Mouse (Mus musculus) right cerebral cortex, adult 2 months (tissue): Measurements from ENCODE around the gene Elmsan1.
A peak's percentile ranks its signal among the peaks of the same experiment; 100 is the strongest.

ENCODE experiments used
- DNase-seq, 2 experiments: peaks; one replicate each; pipeline ENCODE4 v3.0.0; 2021 to 2022; ENCODE audit warnings: low spot score in 2 of 2

Gene Elmsan1

DNA sequence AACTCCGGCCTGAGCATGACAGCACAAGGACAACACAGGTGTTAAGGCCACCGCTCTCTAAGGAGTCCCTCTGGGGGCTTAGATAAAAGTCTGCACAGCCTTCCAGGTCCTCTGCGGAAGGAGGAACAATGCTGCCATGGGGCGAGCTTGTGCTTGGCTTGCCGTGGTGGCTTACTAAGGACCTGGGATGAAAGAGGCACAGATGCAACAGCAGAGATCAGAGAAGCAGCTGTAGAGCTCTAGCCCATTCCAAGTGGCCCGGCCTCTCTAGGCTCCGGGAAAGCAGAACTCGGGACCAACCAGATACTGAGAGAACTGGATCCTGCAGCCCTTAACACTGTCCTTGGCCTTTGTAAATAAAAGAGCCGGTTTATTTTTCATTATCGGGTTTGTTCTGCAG is 66.8 kb downstream of the Elmsan1 start:
- no peak for DNase-seq

DNA sequence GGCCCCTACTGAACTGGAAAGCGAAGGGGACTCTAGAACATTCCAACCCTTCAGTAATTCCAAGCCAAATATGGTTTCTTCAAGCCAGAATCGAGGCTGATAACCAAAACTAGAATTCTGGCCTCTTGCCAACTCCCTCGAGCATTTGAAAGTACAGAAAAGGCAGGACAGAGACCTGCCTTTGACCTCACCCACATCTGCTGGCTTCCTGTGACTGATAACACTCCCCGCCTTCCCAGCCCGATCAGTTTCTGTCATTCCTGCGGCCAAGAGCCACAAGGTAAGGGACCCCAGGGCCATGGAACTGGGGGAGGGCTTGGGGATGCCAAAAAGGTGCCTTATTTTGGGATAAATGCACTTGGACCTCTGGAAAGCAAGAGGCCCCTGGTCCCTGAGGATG is 67.7 kb downstream of the Elmsan1 start:
- no peak for DNase-seq

DNA sequence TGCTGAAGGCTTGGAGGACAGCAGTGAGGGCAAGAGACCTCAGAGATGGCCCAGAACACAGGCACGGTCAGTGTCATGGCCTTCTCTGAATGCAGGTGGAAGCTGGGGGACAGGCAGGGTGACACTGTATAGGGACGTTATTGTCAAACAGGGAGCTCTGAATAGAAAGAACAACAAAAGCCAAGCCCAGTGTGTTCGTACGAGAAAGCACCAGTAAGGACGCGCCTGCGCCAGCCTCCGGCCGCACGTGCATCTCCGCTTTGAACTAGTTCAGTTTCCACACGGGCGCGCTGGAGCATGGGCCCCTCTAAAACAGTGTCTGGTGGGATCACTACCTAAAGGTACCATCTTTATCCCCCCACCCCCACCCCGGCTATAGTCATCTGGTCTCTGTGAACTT is 68.7 kb downstream of the Elmsan1 start:
- DNase-seq: no peak

DNA sequence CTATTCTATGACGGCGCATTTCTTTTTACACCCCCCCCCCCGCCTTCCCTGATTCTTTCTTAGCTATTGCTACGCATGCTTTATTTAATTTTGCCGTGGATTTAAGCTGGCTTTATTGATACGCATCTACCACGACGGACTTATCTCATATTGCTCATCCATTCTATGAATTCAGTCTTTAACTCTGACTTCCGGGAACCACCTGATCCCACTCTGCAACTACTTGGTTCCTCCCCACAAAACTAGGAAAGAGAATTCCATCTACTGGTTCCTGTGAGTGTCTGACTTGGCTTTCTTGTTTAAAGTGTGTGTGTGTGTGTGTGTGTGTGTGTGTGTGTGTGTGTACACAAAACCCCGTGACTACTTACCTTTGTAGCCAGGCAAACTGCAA is 70.1 kb downstream of the Elmsan1 start:
- DNase-seq: no peak

DNA sequence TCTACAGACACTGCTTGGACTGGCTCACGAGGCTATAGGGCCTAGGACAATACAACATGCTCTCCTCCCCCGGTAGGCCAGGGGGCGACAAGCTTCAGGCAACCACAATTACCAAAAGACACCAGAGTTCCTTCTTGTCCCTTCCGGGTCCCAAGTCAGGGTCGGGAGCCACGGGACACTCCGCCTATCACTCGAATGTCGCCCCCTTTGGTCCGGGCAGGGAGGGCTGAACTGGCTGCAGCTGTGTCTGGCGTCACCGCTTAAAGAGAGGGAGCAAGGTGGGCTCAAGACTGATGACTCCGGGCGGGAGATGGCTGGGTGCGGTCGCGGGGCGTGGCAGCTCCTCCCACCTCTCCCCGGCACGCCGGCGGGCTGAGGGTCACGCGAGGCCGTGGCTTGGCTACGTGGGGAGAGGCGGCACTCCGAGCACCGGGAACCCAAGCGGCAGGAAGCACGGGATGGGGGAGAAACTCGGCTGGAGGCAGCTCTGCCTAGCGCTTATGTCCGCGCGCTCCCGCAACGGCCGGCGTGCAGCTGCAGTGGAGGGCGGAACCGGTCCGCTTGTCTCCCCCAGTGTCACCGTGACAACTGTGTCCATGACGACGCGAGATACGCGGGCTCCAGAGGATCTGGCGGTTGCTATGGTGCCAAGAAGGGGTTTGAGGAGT is 70.6 kb downstream of the Elmsan1 start, which contains the start of gene Pnma1:
Gene Pnma1, minus strand, starts transcription at position 536 of the 668 bp plus-strand sequence.
- DNase-seq: peak; percentile 85 to 87

DNA sequence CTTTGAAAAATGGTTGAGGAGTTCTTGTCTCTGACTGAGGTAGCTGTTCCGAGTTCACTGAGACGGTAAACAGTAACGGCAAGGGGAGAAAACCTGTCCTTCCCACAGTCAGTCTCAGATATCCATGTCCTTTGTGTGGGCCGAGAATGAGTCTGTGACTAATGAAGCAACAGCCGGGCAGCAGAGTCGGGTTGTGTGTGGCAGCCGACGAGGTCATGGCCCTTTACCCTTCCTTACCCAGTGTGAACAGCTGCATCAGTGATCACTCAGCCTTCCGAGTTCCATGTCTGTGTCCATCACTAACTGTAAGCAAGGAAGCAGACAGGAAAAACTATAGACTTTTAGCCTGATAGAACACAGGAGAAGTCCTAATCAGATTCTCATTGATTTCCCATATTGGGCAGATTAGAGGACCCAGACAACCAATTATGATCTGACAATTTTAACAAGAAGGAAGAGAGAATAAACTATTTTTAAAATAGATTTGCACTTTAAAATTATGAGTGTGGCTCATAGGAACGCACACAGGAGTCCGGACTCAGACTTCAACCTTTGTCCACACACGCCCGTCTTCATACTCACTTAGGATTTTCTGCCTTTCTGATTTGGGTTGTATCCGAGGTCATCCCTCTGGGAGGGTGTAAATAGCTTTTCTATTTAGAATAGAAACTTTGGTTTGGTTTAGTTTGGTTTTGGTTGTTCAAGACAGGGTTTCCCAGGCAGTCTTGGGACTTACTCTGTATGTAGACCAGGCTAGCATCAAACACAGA is 76.2 kb downstream of the Elmsan1 start:
- no peak for DNase-seq

DNA sequence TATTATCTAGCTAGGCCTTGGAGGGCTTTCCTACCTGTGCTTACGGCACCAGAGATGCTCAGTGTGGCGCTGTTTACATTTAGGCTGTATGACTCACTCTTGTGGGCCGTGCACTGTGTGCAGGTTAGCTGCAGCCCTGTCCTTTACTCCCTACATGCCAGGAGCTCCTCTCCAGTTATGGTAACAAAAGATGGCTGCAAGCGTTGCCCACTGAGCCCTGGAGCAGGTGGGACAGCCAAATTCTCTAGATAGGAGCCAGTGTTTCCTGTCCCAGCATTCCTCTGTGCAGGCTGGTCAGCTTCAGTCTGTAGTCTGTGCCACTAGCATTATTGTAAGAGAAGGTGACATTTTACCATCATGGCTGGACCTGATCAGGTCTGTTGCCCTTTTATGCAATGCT is 77.4 kb downstream of the Elmsan1 start:
- no peak for DNase-seq

DNA sequence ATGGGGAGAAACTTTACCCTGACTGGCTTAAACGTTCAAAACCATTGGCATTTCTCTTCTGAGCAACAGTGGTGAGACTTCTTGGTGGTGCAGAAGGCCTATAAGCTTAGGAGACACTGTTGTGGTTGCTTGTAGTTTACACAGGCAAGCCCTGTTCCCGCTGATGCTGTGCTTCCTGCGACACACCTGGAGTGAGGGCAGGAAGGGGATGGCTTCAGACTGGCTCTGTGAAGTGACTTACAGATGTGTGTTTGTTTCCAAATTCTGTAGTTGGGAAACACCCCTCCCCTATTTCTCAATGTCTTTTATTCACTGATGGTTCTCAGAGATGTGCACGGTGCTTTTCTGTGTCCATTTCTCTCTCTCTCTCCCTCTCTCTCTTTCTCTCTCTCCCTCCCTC is 78.5 kb downstream of the Elmsan1 start:
- DNase-seq: no peak

DNA sequence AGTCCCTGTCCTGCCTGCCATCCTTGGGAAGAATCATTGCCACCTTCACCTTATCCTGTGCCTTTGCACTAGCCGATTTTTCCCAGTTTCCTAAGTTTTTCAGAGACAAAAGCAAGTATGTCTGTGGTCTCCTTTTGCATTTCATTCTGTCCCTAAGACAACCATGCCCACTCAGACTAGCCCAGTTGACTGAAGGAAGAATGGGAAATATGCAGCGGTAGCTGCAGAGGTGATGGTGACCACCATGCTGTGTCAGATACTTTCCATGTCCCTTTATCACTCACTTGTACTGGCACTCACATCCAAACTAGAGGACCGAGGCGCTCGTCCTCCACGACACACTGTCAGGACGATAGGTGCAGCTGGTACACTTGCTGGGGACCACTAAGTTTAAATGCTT is 81.5 kb downstream of the Elmsan1 start:
- DNase-seq: no peak

DNA sequence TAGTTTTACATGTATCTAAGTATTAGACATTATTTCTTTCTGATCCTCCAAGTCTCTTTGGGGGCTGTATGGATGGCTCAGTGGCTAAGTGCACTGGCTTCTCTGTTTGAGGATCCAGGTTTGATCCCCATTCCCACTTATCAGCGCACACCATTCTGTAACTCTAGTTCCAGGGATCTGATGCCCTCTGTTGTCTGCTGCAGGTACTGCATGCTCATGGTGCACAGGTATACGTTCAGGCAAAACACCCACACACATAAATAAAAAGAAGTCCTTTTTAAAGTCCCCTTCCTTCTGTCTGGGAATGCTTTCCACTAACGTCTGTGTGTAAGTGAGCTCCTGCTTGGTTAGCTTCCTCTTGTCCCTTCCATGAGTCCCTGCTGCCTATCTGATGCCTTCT is 86.4 kb downstream of the Elmsan1 start:
- peak in 1 of 2 experiments; percentile 36 for DNase-seq

DNA sequence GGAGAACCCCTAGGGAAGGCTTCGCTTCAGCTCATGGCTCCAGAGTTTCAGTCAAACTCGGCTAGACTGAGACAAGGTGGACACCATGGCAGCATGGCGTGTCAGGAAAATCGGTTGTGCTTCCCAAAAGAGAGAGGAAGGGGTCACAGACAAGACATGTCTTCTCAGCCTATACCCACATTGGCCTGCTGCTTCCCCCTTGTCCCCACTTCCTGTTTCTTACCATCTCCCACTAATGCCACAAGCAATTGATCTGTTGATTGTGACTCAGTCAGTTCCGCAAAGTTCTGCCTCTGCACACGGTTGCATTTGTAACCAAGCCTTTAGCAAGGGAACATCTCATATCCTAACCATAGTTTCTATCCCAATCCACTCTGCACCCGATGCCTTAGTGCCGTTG is 88.8 kb downstream of the Elmsan1 start:
- no peak for DNase-seq

DNA sequence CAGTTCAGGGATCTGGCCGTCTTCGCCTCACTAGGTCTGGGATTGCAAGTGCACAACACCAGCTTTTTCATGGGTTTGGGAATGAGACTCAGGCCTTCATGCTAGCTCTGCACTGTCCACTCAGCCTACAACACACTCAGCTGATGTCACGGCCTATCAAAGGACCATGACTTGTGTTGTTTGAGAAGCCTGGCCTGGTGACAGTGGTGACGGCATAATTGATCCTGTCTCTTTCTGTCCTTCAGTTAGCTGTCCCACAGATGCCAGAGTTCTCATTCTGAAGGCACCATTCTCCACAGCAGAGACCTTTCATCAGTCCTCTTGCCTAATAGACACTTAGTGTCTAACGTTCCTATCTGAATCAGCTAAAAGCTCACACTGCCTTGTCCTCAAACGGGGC is 90.1 kb downstream of the Elmsan1 start:
- no peak for DNase-seq

DNA sequence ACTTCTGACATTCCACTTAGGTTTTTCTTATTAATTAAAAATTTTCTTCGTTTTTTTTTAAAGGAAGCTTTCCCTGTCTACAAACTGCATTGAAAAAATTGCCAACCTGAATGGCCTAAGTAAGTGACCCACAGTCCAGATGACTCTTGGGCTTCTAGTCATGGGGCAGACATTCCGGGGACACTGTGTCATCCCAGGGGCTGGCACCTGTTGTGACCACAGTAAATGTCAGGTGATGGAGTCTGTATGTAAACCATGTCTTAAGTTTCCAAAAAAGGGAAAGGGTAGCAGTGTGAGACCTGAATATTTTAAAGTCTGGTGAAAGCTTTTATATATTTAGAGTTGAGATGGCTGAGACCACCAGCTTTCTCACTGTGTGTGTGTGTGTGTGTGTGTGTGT is 91.8 kb downstream of the Elmsan1 start:
- DNase-seq: no peak

DNA sequence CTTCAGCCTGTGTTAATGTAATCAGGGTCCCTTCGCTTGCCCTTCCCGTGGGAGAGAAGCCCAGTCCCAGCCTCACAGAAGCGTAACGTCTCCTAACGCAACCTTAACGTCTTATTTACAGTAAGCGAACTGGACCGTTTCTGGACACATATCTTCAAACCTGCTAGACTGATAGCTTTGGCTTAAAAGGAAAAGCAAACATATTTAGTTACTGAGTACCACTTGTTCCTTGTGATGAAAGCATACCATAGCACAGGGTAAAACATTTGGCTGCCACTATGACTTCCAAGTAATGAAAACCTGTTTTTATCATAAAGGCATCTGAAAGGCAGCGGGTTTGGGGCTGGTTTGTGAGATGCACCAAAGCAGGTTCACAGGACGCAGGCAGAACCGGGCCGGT is 92.8 kb downstream of the Elmsan1 start:
- DNase-seq: no peak

DNA sequence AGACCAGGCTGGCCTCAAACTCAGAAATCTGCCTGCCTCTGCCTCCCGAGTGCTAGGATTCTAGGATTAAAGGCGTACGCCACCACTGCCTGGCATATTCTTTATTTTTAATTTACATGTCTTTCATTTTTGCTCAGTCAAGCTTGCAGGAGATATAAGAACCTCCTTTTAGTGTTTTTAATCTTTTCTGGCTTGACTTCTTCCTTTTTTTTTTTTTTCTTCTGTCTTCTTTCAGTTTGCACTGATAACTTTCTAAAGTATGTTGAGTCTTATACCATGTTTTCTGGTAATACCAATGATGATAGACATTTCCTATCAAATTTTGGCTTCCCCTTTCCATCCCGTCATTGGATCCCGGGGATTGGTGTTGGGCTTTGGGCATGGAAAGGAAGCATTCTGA is 99.1 kb downstream of the Elmsan1 start:
- DNase-seq: no peak

DNA sequence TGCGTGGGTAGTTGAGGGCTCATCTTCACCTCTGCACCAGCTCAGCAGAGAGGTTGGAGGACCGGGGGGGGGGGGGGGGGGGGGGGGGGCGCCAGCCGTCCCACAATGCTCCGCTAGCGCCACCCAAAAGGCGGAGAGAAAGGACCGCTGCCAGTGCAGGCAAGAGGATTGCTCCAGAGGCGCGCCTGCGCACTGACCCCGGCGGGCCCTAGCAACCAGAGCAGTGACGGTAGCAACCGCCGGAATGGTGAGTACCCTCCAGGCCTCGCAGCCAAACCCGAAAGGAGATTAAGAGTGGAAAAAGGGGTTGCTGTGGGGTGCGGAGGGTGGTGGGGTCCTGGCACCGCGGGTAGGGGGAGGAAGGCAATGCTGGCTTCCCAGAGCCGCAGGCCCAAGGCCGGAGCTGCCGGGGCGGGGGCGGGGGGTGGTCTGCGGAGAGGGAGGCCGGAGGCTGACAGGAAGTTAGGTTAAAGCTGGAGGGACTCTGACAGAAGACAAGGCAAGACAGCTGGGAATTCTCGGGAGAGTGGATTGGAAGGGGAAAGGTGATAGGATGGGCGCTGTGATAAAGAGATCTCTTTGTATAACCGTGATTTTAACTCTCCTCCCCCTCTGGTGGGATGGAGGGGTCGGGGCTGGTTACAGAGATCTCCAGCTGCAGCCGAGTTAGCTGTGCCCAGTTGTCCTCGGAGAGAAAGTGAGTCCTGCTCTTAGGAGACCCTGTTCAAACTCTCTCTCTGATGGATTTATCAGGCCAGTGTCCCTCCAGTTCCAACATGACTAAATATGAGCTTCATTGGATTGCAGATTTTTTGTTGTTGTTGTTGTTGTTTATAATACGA is 104.3 kb downstream of the Elmsan1 start, which contains the start of gene Dnal1:
Gene Dnal1, plus strand, starts transcription at position 214 of the 842 bp plus-strand sequence.
- peak; percentile 84 to 88 for DNase-seq

DNA sequence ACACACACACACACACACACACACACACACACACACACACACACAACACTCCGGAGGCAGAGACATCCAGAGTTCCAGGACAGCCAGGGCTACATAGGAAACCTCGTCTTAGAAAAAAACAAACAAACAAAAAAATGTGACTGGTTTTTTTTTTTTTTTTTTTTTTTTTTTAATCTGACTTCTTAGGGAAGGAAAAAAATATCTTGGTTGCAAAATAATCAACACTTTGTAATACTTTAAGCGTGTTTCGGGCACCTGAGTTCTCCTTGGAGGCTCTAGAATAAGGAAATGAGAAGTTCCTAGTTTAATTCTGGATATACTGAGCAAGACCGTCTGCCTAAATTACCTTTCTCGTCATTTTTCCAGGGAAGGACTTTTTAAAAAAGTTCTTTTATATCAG is 105.0 kb downstream of the Elmsan1 start:
- no peak for DNase-seq

DNA sequence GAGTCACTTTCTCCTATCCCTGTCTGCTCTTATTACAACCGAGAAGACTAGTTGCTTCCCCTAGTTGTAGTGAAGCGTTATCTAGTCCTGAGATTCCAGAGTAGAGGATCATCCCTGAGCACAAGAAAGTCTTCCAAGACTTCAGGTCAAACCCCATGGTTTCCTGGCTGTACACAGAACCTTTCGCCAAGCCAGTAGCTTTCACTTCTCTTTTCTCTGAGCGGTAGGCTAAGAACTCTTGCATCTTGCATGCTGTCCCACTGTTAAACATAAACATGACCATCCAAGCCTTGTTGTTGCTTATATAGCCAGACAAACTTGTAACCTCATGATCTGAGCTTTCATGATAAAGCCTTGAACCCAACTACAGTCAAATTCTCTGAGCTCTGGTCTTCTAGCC is 107.9 kb downstream of the Elmsan1 start:
- DNase-seq: no peak

DNA sequence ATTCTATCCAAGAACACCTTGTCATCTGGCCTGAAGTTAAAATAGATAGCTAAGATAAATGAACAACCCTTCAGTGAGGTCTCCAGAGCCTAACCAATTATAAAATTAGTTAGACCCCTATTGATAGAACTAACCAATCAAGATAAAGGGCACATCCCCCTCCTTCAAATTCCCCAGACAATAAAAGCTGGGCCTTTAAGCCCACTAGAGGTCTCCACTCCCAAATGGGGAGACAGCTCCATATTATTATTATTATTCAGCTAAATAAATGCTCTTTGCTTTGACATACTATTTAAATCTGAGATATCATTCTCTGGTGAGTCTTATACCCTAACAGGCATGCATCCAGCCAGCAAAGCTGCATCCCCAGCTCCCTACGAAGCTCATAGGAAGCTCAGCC is 108.8 kb downstream of the Elmsan1 start:
- no peak for DNase-seq

DNA sequence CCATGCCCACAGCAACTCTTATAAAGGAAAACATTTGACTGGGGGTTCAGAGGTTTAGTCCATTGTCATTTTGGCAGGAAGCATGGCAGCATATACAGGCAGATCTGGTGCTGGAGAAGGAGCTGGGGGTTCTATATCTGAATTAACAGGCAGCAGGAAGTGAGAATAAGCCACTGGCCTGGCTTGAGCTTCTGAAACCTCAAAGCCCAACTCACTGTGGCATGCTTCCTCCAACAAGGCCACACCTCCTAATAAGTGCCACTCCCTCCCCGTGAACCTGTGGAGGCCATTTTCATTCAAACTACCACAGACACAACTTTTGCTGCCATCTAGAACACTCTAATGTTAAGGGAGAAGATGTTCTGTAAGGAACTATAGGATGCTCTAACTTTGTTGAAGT is 111.0 kb downstream of the Elmsan1 start:
- DNase-seq: no peak

DNA sequence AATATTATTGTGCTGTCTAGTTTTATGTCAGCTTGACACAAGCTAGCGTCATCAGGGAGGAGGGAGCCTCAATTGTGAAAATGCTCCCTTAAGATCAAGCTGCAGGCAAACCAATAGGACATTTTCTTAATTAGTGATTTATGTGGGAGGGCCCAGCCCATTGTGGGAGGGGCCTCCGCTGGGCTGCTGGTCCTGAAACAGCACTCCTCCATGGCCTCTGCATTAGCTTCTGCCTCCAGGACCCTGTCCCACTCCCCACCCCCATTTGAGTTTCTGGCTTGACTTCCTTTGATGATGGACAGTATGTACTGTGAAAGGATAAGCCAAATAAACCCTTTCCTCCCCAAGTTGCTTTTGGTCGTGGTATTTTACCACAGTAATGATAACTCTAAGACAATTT is 111.7 kb downstream of the Elmsan1 start:
- no peak for DNase-seq

DNA sequence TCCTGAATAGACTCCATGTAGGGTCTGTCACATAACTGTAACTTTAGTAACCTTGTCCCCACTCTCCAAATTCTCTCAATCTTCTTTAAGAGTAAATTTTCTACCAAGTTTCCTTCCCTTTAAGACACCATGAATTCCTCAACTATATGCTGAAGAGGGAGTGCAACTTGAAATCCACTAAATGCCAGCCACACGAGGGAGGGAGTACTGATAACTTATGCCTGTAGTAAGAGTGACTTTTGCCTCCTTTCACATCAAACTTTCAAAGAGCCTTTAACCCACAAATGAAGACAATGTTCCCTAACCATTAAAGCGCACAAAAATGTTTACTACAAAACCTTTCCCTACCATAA is 117.2 kb downstream of the Elmsan1 start:
- no peak for DNase-seq
